Mouse (Mus musculus): ENCODE results near the gene Acadl.

GRCm38 (mm10) chr1:66781027-66781426 lies 82.0 kb downstream of the Acadl start:
- TF ChIP-seq GATA1 (IDR thresholded peaks at IDR 0.05; ENCODE audit: borderline replicate concordance, low read length) (no peak), FLI1 (IDR thresholded peaks at IDR 0.05; ENCODE audit: low read length) (no peak)
